Mouse (Mus musculus): ENCODE measurements around the gene Sfi1.
A peak's percentile ranks its signal among the peaks of the same experiment; 100 is the strongest.
"Not testable (repeated sequence)": the region's sequence is repeated elsewhere in the genome, so short reads cannot be mapped to it uniquely, and the experiment has no call there.

Gene Sfi1

DNA sequence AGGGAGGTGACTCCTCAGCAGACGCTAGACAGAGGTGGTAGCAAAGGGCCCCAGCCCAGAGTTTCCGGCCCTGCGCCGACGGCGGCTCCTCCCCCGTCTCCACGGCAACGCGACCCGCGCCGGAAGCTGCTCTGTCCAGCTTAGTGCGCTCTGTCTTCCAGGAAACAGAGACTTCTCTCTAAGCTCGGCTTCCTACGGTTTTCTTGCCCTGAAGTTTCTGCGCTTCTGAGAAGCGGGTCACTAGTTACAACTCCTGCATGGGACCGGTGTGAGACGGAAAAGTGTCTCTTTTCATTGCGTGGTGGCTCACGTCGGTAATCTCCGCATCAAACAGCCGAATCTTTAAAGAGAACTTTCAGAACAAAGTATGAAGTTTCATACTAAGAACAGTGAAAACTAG is at the start of gene Sfi1:
Sfi1 (minus strand) TSS at position 101 of the 400 bp plus-strand sequence.
- DNase-seq (ENCODE audit: low read depth), result no peak

DNA sequence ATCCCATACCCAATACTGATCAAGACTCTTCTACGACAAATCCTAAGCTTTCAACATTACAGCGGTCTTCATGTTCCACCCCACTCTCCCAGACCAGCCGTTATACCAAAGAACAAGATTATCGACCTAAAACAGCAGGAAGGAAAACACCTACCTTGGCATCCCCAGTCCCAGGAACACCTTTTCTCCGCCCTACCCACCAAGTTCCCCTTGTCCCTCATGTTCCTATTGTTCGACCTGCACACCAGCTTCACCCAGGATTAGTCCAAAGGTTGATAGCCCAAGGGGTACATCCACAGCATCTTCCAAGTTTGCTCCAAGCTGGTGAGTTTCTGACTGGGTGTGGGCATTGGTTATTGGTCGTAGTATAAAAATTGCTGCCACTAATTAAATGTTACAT is 49.1 kb upstream of the Sfi1 start:
- DNase-seq (ENCODE audit: low read depth), result no peak

DNA sequence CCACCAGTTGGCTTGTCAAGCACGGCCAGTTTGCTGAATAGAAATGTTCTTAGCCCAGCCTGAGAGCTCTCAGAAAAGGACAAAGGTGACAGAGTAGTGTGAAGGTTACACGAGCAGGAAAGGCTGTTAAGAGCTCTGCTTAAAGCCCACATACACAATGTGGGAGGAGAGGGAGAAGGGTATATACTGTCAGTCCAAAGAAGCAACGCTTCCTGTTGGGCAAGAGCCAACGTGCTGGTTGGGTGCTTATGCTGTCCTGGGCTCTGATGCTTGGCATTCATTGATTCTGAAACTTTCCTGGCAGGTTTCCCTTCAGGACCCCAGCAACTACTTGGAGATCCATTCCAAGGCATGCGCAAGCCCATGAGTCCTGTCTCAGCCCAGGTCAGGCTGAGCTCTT is 42.0 kb upstream of the Sfi1 start:
- no peak for DNase-seq (ENCODE audit: low read depth)

DNA sequence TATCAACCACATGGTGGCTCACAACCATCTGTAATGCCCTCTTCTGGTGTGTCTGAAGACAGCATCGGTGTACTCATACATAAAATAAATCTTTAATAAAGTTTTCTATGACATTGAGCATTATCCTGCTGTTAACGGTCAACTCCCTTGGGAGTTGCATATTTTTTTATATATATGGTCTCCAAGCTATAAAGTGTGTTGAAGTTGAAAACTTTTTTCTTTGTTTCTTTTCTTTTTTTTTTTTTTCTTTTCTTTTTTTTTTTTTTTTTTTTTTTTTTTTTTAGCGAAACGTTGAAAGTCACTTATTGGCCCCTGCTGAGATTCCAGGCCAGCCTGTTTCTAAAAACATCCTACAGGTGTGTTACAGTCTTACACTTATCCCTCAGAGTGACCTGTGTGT is 40.4 kb upstream of the Sfi1 start:
- no peak for DNase-seq (ENCODE audit: low read depth)

DNA sequence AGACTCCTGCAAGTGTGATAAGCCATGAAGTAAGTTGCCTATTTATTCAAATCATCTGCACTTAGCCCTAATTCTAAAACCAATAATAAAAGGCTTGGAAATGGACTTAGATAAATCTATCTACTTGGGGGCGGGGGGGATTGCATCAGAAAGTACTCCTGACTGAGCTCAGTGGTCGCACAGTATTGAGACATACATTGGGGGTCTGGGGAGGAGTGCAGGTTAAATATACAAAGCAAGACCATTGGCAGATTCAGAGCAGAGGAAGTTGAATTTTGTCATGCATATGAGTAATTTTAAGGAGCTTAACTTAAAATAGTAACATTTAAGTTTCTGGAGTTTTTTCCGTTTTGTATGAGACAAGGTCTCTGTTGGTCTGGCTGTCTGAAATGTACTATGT is 39.0 kb upstream of the Sfi1 start:
- DNase-seq (ENCODE audit: low read depth), result no peak

DNA sequence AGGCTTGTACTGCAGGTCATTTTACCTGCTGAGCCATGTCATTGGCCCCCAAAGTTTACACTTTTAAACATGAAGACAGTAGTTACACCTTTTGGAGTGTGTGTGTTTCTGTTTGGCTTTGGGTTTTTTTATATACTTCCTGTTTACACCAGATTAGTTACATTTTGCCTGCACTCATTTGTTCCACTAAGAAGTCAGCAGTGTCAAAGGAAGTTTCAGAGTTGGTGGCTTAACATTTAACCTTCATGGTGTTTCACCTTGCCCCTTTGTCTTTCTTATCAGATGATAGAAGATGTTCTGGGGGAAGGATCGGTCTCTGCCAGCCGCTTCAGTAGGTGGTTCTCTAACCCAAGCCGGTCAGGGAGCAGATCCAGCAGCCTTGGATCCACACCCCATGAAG is 33.9 kb upstream of the Sfi1 start:
- no peak for DNase-seq (ENCODE audit: low read depth)

DNA sequence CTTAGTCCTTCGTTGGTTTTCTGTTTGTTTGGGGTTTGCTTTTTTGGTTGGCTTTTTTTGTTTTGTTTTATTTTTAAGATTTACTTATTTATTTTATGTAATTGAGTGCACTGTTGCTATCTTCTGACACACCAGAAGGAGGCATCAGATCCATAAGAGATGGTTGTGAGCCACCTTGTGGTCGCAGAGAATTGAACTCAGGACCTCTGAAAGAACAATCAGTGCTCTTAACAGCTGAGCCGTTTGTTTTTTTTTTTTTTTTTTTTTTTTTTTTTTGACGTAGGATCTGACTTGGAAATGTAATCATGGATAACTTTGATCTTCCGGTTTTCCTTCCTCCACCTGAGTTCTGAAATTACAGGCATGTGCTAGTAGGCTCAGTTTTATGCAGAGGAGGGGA is 29.8 kb upstream of the Sfi1 start:
- no peak for DNase-seq (ENCODE audit: low read depth)

DNA sequence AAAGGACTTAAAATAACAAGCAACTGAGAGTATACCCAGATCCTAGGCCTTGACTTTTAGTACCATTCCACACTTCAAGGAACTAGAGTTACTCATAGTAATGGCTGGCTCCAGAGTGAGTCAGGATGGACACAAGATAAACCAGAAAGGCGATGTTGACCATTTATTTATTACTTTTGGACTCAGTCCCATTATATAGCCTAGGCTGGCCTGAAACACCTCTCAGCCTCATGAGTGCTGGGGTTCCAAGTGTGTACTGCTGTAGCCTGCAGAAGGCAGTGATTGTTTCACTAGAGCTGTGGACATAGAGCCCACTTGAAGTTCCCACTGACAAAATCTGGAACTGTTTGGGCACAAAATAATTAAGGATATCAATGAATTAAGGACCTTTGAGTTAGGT is 19.3 kb upstream of the Sfi1 start:
- DNase-seq (ENCODE audit: low read depth), result no peak

DNA sequence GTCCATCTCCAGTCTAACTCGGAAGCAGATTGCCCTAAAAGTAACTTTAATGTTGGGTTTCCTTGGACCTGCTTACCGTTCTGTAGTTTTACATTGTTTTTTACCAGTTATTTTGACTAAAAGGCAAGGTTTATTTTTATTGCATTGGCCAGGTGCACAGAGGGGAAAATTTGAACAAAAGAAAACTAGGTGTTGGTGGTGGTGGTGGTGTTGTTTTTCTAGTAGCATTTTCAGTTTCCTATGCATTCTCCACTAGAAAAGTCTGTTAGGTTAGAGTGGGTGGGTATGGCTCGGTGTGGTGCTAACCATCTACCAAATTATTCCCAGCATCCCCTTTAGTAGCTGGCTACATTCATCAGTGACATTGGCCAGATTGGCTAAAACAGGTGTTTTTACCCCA is 13.5 kb upstream of the Sfi1 start:
- DNase-seq (ENCODE audit: low read depth), result no peak

DNA sequence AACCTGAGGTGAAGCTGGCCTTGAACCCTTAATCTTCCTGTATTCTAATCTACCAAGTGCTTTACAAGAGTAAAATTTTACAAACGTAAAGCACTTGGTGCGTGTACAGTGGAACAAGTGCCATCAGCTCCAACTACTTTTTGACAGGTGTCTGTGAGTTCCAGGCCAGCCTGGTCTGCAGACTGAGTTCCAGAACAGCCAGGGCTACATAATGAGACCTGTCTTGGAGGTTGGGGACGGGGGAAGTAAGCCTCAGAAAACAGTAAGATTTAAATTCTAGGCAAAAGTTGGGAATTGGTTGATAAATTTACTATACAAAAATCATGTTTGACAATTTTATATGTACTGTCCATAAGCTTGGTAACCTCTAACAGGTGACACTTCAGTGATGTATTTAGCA is 11.9 kb upstream of the Sfi1 start:
- no peak for DNase-seq (ENCODE audit: low read depth)

DNA sequence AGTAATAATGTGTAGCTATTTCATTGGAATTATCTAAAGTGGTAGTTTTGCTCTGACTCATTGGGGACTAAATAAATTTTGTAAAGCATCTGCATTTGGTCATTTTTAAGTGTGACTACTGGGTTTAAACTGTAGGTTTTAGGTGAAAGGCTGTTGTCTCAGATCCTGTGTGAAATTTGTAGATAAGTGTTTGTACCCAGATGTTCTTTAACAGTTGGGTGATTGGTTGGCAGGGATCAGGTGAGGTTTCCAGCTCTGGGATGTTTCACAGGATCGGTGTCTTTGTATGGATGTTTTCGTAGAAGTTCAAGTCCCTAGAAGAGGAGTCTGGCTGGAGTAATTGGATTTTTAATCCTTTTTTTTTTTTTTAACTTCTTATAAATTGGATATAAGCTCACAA is 10.5 kb upstream of the Sfi1 start:
- DNase-seq (ENCODE audit: low read depth), result no peak

DNA sequence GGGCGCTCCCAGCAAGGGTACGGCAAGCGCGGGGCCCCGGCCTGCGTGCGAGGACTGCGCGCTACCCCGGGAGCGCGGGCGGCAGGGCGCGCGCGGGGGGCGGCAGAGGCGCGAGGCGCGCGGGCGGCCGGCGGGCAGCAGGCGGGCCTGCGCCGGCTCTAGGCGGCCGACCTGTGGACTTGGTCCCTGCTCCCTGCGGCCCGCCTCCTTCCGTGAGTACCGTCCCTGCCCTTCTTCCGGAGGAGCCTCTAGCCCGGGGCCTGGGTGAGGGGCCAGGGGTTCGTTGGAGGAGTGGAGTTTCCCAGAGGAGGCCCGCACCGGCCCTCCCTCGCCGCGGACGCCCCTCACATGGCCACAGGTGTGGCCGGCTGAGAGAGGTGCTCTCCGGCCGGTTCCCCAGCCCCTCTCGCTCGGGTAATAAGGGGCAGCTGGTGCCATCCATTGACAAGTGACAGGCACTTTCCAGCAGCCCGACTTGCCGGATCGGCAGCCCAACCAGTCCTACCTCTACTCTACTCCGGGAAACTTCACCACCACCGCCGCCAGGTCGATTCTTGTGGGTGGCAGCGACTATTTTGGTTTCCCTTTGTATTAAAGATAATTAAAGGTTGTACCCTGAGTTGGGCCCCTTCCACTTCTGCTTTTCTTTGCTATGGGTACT is 9.6 kb upstream of the Sfi1 start:
- peak; percentile 64 for DNase-seq (ENCODE audit: low read depth)

DNA sequence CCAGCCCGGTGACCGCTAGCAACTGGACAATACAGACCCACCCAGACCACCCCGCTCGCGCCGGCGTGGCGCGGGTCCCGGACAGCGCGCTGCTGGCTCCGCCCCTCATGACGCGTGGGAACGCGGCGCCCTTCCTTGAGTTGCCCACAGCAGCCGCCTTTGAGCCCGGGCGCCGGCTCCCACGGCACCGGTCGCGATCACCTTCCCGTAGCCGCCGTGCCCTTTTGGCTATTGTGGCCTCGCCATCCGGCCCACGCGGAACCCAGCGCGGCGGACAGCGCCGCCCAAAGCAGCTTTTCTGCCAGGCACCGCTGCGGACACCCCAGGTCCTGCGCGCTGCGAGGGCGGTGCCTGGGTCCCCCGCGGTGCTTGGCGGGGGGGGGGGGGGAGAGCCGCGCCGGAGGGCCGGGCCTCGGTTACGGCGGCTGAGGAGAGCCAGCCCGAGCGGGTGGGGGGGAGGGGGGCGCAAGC is 9.0 kb upstream of the Sfi1 start, which contains the start of gene Eif4enif1:
Eif4enif1 (plus strand) TSS at position 162 of the 471 bp plus-strand sequence.
- DNase-seq (ENCODE audit: low read depth), result peak; percentile 95

DNA sequence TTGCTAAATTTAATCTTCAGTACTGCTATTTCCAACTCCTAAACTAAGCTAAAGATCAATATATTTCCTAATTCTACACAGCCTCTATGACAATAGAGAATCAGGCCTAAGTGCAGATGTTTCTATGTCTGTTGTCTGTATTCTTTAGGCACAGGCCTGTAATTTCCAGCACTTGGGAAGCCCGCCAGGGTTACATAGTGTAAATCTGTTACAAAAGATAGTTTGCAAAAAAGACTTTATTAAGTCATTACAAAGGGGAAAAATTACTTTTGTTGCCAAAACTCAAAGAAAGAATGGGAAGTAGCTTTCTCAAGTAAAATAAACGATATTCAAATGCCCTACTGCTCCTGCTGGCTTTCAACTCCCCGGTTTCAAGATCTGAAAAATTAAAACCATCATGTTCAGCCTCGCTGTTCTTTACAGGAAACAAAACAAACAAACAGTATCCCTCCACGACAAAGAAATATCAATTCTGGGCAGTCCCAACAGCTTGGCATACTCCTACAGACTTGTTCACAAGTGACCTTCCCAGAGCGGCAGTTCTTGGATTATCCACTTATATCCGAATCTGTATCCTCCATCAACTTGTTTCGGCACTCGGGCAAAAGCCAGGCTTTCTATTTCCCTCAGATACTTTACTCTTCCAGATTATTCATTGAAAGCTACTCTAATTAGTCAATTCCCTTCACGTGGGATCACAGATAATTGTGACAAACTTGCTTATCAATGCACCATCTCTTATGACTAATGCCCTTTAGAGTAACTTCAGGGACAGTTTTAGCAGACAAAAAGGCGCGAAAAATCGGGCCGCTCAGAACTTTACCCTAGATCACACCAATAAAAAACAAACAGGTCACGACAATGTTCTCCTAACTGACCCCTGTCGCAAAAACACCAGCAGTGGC is 8.3 kb upstream of the Sfi1 start:
- no peak for DNase-seq (ENCODE audit: low read depth)

DNA sequence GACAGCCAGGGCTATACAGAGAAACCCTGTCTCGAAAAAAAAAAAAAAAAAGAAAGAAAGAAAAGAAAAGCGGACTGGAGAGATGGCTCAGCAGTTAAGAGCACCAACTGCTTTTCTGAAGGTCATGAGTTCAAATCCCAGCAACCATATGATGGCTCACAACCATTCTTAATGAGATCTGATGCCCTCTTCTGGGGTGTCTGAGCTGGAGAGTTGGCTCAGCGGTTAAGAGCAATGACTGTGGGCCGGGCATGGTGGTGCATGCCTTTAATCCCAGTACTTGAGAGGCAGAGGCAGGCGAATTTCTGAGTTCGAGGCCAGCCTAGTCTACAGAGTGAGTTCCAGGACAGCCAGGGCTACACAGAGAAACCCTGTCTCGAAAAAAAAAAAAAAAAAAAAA is 7.4 kb upstream of the Sfi1 start:
- DNase-seq (ENCODE audit: low read depth), result not testable (repeated sequence)

DNA sequence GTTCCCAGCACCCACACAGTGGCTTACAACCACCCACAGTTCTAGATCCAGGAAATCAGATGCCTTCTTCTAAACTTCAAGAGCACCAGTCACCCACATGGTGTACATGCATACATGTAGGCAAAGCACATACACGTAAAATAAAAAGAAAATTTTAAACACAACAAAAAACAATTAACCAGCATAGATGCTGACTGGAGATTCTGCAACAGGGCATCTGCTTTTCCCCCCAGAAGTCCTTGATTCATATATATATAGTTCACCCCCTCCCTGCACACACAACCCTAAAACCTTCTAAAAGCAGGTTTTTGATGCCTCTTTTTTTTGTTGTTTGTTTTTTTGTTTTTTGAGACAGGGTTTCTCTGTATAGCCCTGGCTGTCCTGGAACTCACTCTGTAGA is 10.6 kb downstream of the Sfi1 start:
- not testable (repeated sequence) for DNase-seq (ENCODE audit: low read depth)

DNA sequence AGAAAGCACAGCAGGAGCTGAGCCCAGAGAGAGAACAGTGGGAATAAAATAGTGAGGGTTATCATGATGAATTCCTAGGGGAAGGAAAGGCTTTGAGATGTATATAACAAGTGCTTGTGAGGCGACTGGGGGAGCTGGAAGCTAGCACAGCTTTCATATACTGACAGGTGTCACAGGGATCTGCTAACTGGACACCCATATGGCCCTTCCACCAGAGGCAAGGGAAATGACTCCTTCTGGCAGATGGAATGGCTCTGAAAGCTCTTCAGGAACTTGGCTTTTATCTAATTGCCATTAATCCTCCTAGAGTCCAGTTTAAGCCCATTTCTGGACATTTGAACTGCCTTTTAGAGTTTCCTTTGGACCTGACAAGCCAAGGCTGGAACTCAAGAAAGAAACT is 11.3 kb downstream of the Sfi1 start:
- DNase-seq (ENCODE audit: low read depth), result not testable (repeated sequence)

DNA sequence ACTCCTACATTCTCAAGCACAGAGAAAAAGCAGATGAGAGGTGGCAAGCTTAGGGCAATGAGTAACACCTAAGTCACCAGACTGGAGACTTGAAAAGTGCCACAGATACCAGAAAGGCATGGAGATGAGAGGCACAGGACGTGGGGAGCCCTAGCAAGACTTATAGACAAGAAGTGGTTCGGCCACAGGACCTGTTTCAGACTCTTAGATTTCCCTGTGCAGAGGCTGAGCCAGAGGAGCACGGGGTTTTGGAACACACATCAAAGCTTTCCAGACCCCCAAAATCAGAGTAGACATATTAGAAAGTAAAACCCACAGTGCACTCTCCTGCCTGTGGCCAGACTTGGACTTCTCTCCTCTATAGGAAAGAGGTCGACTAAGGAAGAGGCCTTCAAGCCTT is 12.0 kb downstream of the Sfi1 start:
- peak; percentile 57 for DNase-seq (ENCODE audit: low read depth)

DNA sequence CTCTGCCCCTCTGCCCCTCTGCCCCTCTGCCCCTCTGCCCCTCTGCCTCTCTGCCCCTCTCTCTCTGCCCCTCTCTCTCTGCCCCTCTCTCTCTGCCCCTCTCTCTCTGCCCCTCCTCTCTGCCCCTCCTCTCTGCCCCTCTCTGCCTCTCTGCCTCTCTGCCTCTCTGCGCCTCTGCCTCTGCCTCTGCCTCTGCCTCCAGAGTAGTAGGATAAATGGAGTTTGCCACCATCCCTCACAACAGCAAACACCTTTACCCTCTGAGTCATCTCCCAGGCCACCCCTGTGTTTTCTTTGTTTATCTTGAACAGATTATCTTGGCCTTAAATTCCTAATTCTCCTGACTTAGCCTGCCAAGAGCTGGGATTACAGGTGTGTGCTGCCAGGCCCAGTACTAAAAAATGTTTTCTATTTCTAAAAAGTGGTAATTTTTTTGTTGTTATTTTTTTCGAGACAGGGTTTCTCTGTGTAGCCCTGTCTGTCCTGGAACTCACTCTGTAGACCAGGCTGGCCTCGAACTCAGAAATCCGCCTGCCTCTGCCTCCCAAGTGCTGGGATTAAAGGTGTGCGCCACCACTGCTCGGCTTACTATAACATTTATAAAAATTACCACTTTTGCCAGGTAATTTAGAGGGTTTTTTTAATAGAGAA is 12.6 kb downstream of the Sfi1 start:
- not testable (repeated sequence) for DNase-seq (ENCODE audit: low read depth)

DNA sequence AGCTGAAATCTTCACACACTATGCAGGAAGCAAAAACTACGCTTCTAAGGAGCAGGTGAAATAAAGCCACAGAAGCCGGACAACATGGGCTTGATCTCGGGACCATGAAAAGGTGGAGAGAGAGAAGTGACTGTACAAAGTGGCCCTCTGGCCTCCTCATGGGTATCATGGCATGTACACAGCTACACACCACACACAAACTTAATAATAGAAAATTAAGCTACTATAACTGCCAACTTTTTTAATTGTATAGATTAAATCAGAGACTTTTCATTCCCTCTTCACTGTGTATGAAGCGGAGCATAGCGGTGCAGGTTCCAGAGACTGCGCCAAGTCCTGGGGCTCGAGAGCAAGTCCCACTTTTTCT is 13.6 kb downstream of the Sfi1 start:
- DNase-seq (ENCODE audit: low read depth), result peak; percentile 5

DNA sequence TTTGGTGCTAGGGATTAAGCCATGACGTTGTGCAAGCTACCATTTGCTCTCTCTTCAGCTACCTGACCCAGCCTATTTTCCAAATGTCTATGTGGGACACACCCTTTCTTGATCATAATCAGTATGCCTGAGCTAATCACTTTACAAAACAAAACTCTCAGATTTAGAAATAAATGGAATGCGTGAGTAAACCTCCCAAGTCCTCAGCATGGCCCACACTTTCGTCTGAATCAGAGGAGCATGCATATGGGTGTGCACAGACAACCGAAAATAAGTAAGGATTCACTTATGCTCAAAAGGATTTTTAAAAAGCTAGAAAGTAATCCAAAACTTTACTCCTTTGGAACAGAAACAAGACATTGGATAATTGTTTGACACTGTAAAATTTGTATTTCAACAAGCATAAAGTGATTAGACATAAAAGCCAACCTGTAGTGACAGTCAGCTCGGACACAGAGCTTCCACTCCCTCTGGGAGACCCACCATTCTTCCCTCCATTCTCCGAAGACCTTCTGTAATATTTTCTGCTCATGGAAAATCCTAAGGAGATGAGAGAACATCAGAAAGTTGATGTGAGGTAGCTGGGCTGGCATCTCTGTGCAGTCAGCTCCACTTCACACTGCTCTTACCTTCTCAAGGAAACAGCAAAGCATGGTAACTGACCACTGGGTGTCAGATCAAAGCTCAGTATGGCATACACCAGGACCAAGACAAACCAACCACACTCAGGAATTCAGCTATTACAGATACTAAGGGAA is 14.1 kb downstream of the Sfi1 start:
- peak; percentile 15 for DNase-seq (ENCODE audit: low read depth)
